Mouse (Mus musculus) stomach, postnatal 0 days (tissue): ENCODE measurements at regions not wholly inside any gene's neighbourhood (a gene's known extent, or its start where the extent isn't known, plus 50 kb on each side); places are given as distances from the start of the nearest gene placed in this dataset.
"Not testable (repeated sequence)": the region's sequence is repeated elsewhere in the genome, so short reads cannot be mapped to it uniquely, and the experiment has no call there.

Experiments used
- ATAC-seq: fragments of 200-750 bp; cut with Nextera tagmentation; 2 replicates; pipeline ENCODE4 v1.8.0; 2017; ENCODE audit not compliant: low FRiP score, low TSS enrichment
- DNase-seq: peaks from one replicate; pipeline ENCODE4 v3.0.0-alpha.2; 2016; ENCODE audit warnings: low spot score
- H3K27ac ChIP-seq: fragments of 300-500 bp; sonication (generic); replicated peaks from 2 replicates; pipeline ENCODE4 v1.5.1; 2014; ENCODE audit warnings: mild to moderate bottlenecking, control low read depth
- H3K27me3 ChIP-seq: fragments of 300-500 bp; sonication (generic); 2 replicates; pipeline ENCODE4 v1.6.1; 2014; ENCODE audit warnings: low read length; ENCODE audit not compliant: control insufficient read depth, insufficient read depth
- H3K36me3 ChIP-seq: fragments of 300-500 bp; sonication (generic); 2 replicates; pipeline ENCODE4 v1.6.1; 2014; ENCODE audit warnings: low read length, mixed read lengths; ENCODE audit not compliant: control insufficient read depth, insufficient read depth
- H3K4me1 ChIP-seq: fragments of 300-500 bp; sonication (generic); replicated peaks from 2 replicates; pipeline ENCODE4 v1.6.1; 2014; ENCODE audit warnings: antibody characterized with exemption; ENCODE audit not compliant: control insufficient read depth, insufficient read depth
- H3K4me2 ChIP-seq: fragments of 300-500 bp; sonication (generic); replicated peaks from 2 replicates; pipeline ENCODE4 v1.6.1; 2014; ENCODE audit warnings: low read depth, mild to moderate bottlenecking, control low read depth, moderate library complexity
- H3K4me3 ChIP-seq: fragments of 300-500 bp; sonication (generic); 2 replicates; pipeline ENCODE4 v1.5.1; 2014; ENCODE audit warnings: low read depth, low read length, control low read depth
- H3K9ac ChIP-seq: fragments of 300-500 bp; sonication (generic); 2 replicates; pipeline ENCODE4 v1.6.1; 2014; ENCODE audit warnings: mild to moderate bottlenecking, low read length, control low read depth, mixed read lengths
- H3K9me3 ChIP-seq: fragments of 300-500 bp; sonication (generic); 2 replicates; pipeline ENCODE4 v1.6.1; 2016; ENCODE audit warnings: low read length; ENCODE audit not compliant: control insufficient read depth
- CTCF ChIP-seq: IDR thresholded peaks from 2 replicates; pipeline ENCODE4 v1.5.1; 2016; ENCODE audit warnings: antibody characterized with exemption, low read depth, mild to moderate bottlenecking, moderate library complexity
- WGBS: fragments of 180-500 bp; shearing (Covaris S2); extraction: QIAGEN DNeasy Blood & Tissue Kit; methylation state at CpG from one replicate; pipeline ENCODE4 v1.1.7; 2014; 5-methylcytosine and 5-hydroxymethylcytosine counted together

DNA sequence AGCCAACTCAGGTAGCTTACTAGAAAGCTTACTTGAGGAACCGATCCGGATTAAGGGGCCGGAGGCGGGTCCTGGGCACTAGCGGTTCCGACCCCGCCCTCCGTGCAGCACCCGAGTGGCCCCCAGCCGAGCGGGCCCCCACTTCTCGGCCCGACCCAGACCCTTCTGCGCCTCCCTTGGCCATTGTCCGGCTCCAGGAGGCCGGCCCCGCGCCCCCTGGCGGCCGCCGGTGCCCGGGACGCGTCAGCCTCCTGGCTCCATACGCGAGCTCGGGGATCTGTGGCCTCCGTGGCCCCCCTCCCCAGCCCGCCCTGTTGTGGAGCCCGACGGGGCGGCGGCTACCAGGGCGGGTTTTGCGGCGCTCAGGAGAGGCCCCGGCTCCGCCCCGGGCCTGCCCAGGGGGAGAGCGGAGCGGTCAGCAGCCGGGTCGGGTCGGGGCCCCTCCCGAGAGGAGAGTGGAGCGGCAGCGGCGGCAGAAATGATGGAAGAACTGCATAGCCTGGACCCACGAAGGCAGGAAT is 94.3 kb upstream of the Zfp986 start:
- not testable (repeated sequence) for H3K27me3 ChIP-seq, H3K36me3 ChIP-seq, H3K4me1 ChIP-seq, DNase-seq, H3K9me3 ChIP-seq, H3K27ac ChIP-seq, H3K9ac ChIP-seq
- Histone ChIP-seq H3K4me3 (0 out of 2 replicates have a peak overlapping the region, but pooled peaks have one; percentile 6), H3K4me2 (0 out of 2 replicates have a peak overlapping the region, but pooled peaks have one; percentile 29)
- TF ChIP-seq CTCF = peak; percentile 51
- peak; percentile 86 for ATAC-seq
- 1% methylated on average over 43 of the region's 49 CpGs for WGBS

DNA sequence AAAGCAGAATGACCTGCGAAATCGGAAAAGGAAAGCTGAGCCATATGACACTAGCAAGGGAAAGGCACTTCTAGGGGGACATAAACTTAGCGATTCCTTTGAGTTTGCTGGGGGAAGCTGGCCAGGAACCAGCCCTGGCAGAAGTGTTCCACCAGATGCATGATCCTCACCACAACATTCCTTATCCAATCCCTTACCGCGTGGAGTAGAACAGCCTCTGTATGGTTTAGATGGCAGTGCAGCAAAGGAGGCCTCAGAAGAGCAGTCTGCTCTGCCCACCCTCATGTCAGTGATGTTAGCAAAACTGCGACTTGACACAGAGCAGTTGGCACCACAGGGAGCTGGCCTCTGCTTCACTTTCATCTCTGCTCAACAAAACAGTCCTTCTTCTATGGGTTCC is 93.7 kb upstream of the Zfp986 start:
- not testable (repeated sequence) for H3K36me3 ChIP-seq, H3K27ac ChIP-seq, H3K4me2 ChIP-seq, H3K9ac ChIP-seq, DNase-seq, H3K27me3 ChIP-seq, H3K4me3 ChIP-seq, H3K4me1 ChIP-seq, H3K9me3 ChIP-seq, ATAC-seq
- 18% methylated on average over 1 of the region's 6 CpGs for WGBS

- not testable (repeated sequence) for H3K9me3 ChIP-seq, H3K4me2 ChIP-seq, DNase-seq, ATAC-seq, H3K36me3 ChIP-seq, H3K27ac ChIP-seq, H3K9ac ChIP-seq, H3K4me3 ChIP-seq, H3K4me1 ChIP-seq, H3K27me3 ChIP-seq
Observed at GRCm38 (mm10) chr4:145776531-145776930, 92.1 kb upstream of the Zfp986 start.

- H3K9ac ChIP-seq, H3K4me3 ChIP-seq, H3K27me3 ChIP-seq, H3K4me2 ChIP-seq, H3K36me3 ChIP-seq, H3K4me1 ChIP-seq, H3K9me3 ChIP-seq, ATAC-seq, H3K27ac ChIP-seq, DNase-seq: not testable (repeated sequence)
- no CpG with 5 or more reads among the region's 14 CpGs for WGBS
Observed at GRCm38 (mm10) chr4:145781281-145781896, 87.2 kb upstream of the Zfp986 start.

GRCm38 (mm10) chr4:145814674-145815073 is 53.9 kb upstream of the Zfp986 start:
- not testable (repeated sequence) for H3K9me3 ChIP-seq, H3K9ac ChIP-seq, H3K36me3 ChIP-seq, H3K27me3 ChIP-seq, DNase-seq, H3K4me3 ChIP-seq, H3K4me2 ChIP-seq, ATAC-seq, H3K27ac ChIP-seq, H3K4me1 ChIP-seq
- no CpG with 5 or more reads among the region's 4 CpGs for WGBS
